Mouse (Mus musculus): Measurements from ENCODE around the gene Atp2b1. TPM values are rescaled to one million over a fixed set of nuclear protein-coding genes. Genes with fewer than 3 reads are reported as not detected.

Gene Atp2b1
- total and polyA plus RNA-seq, 3 experiments = 15.1 to 74.4 (median 64.6) TPM

GRCm38 (mm10) chr10:99062546-99062945, 148.3 kb downstream of the Atp2b1 start:
- no peak for DNase-seq
- Histone ChIP-seq H3K4me1 (ENCODE audit: control insufficient read depth, insufficient read depth, low read length) (no peaks in the 10 kb centered on the region), H3K27me3 (ENCODE audit: control insufficient read depth, insufficient read depth, low read length) (no peaks in the 10 kb centered on the region), H3K4me3 (no peak overlapping the region), H3K27ac (no peak overlapping the region), H3K36me3 (ENCODE audit: control insufficient read depth, insufficient read depth, low read length) (no peaks in the 10 kb centered on the region), H3K79me2 (replicated peaks; ENCODE audit: control insufficient read depth, insufficient read depth, low read length) (no peaks in the 10 kb centered on the region), H3K9ac (ENCODE audit: low read depth, low read length) (no peak overlapping the region)
- no peak for TF ChIP-seq EP300 (IDR thresholded peaks at IDR 0.05; ENCODE audit: insufficient read depth, low read depth, low read length)
- no peak for TF ChIP-seq CTCF (IDR thresholded peaks at IDR 0.05)
- TF ChIP-seq POLR2A (IDR thresholded peaks at IDR 0.05; ENCODE audit: insufficient read depth, low read depth, low read length) = no peak
- intact Hi-C loops (cut with DNase I) = no loop called here
- 45% methylated on average over 5 of the region's 5 CpGs for WGBS

Other genes with a start within 250 kb of the Atp2b1 start
- gene Poc1b, start 192.6 kb downstream of the Atp2b1 start, total RNA-seq (2021) = 1 to 10 TPM; 4.1 to 6.7 TPM
- 3.6 and 5.8 TPM in 2 replicates for gene Poc1b, start 192.6 kb downstream of the Atp2b1 start, polyA plus RNA-seq (2012; rRNA removed)
- 1 to 10 TPM; 2.3 to 2.6 TPM for gene Galnt4, start 193.8 kb downstream of the Atp2b1 start, total RNA-seq (2021)
- gene Galnt4, start 193.8 kb downstream of the Atp2b1 start, polyA plus RNA-seq (2012; rRNA removed) = 0.88 and 1.2 TPM in 2 replicates
- not detected for gene Phxr2, start 211.9 kb downstream of the Atp2b1 start, total RNA-seq (2021)
- not detected in 2 replicates for gene Phxr2, start 211.9 kb downstream of the Atp2b1 start, polyA plus RNA-seq (2012; rRNA removed)